Comparison of ENCODE assay signal across 19 mouse cellular contexts in the genomic region with DNA sequence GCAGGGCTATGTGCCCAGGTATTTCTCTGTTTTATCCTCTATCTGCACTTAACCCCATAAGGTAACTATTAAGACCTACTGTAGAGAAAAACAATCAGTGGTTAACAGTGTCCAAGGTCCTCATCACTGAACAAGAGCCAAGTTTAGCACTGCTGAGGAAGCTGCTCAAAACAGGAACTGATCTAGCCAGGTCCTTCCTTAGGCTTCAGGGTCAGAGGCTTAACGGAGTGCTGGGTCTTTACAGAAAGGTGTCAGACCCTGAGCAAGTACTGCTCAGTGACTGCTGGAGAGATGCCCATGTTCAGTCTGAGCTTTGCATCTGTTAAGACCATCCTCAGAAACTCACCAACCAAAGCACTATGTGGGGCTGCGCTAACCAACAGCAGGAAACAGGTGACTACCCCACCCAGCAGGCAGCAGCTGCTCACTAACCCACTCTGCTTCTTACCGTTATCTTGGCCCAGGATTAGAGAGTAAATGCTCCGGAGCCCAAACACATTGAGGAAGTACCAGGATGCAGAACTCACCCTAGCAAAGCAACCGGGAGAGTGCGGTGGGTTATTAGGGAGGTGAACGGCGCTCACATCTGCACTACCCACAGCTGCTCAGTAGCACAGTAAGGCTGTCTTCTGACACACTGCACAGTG. TPM values are rescaled to one million over a fixed set of nuclear protein-coding genes. Genes with fewer than 3 reads are reported as not detected.
A peak's percentile ranks its signal among the peaks of the same experiment; 100 is the strongest.
DNase-seq lines count a peak whose midpoint lies in the region; ATAC-seq lines count a peak whose summit lies in the region.
"Had no signal": no experiment of that assay in that cellular context is flagged by ENCODE, and none has a peak within 500 bp of the region (broad histone marks: within the 10 kb centered on the region; RNA-seq: fewer than 3 reads in every experiment).

No protein-coding gene starts in this region.

- H3K27me3 ChIP-seq in heart, embryonic 14.5 days (ENCODE audit: control insufficient read depth, insufficient read depth, low read length) = no peaks in the 10 kb centered on the region
- no peaks in the 10 kb centered on the region for H3K27me3 ChIP-seq in midbrain, embryonic 15.5 days (replicated peaks)
- H3K27me3 ChIP-seq: forebrain, embryonic 12.5 days; heart, embryonic 13.5 days; limb, embryonic 15.5 days; lung, embryonic 15.5 days had no signal

- no peaks in the 10 kb centered on the region for H3K9me3 ChIP-seq in heart, embryonic 14.5 days (ENCODE audit: control insufficient read depth, low read length)
- no peaks in the 10 kb centered on the region for H3K9me3 ChIP-seq in midbrain, embryonic 15.5 days
- H3K9me3 ChIP-seq: forebrain, embryonic 12.5 days; limb, embryonic 15.5 days; lung, embryonic 15.5 days had no signal

- DNase-seq in heart, adult 11 months = no peak
- peak; percentile 63 for DNase-seq in MEL-GATA-1-ER (ENCODE audit: extremely low read depth, low read depth)
- peak; percentile 51 to 54 for DNase-seq in thymus, postnatal 10 days (ENCODE audit: low spot score in 2 of 2)
- DNase-seq in ovary, postnatal 36 days (ENCODE audit: low spot score) = no peak
- no peak for DNase-seq in kidney, postnatal 14 days
- DNase-seq: adrenal gland, adult 8-10 months; cerebellum, adult 8-10 months; gastrocnemius, postnatal 36 days; kidney, adult 8-10 months; layer of hippocampus, postnatal 36 days; right cerebral cortex, postnatal 25 days had no signal

- H3K36me3 ChIP-seq in heart, embryonic 14.5 days (ENCODE audit: control insufficient read depth, insufficient read depth, low read length) = peaks cover 95% of the 10 kb centered on the region
- peaks cover 69% of the 10 kb centered on the region for H3K36me3 ChIP-seq in midbrain, embryonic 15.5 days (replicated peaks)

- H3K4me3 ChIP-seq in heart, embryonic 14.5 days (ENCODE audit: control insufficient read depth in 1 of 2, insufficient read depth in 1 of 2, low read depth in 1 of 2, low read length in 2 of 2) = no peak overlapping the region
- no peak overlapping the region for H3K4me3 ChIP-seq in midbrain, embryonic 15.5 days
- H3K4me3 ChIP-seq: forebrain, embryonic 12.5 days; heart, embryonic 13.5 days; limb, embryonic 15.5 days; lung, embryonic 15.5 days had no signal

- 90% methylated on average over 8 of the region's 8 CpGs for WGBS in heart, embryonic 14.5 days
- 96% methylated on average over 8 of the region's 8 CpGs for WGBS in midbrain, embryonic 15.5 days

- no peak overlapping the region for H3K4me2 ChIP-seq in heart, embryonic 14.5 days (ENCODE audit: low read length)
- no peak overlapping the region for H3K4me2 ChIP-seq in midbrain, embryonic 15.5 days
- H3K4me2 ChIP-seq: forebrain, embryonic 12.5 days; heart, embryonic 13.5 days; limb, embryonic 15.5 days; lung, embryonic 15.5 days had no signal

- no peak overlapping the region for H3K9ac ChIP-seq in heart, embryonic 14.5 days (ENCODE audit: low read length)
- H3K9ac ChIP-seq in midbrain, embryonic 15.5 days = no peak overlapping the region
- H3K9ac ChIP-seq: forebrain, embryonic 12.5 days; heart, embryonic 13.5 days; limb, embryonic 15.5 days; lung, embryonic 15.5 days had no signal

- no peak overlapping the region for H3K27ac ChIP-seq in heart, embryonic 14.5 days (replicated peaks in 1 of 2; ENCODE audit: control insufficient read depth in 1 of 2, insufficient read depth in 1 of 2, low read depth in 2 of 2, low read length in 2 of 2)
- no peak overlapping the region for H3K27ac ChIP-seq in midbrain, embryonic 15.5 days
- H3K27ac ChIP-seq: forebrain, embryonic 12.5 days; heart, embryonic 13.5 days; limb, embryonic 15.5 days; lung, embryonic 15.5 days; macrophage had no signal

- no peaks in the 10 kb centered on the region for H3K4me1 ChIP-seq in heart, embryonic 14.5 days (ENCODE audit: control insufficient read depth in 2 of 2, insufficient read depth in 2 of 2, low read length in 2 of 2)
- H3K4me1 ChIP-seq in midbrain, embryonic 15.5 days = no peaks in the 10 kb centered on the region
- H3K4me1 ChIP-seq: forebrain, embryonic 12.5 days; heart, embryonic 13.5 days; limb, embryonic 15.5 days; lung, embryonic 15.5 days had no signal

- 0 out of 2 replicates have a peak, but pooled peaks have one; percentile 35 for ATAC-seq in heart, embryonic 14.5 days (ENCODE audit: insufficient number of reproducible peaks, insufficient read depth, low FRiP score, low read depth)
- peak; percentile 75 for ATAC-seq in megakaryocyte progenitor cell, adult 5-6 weeks (replicated peaks; ENCODE audit: poor library complexity)
- no peak for ATAC-seq in midbrain, embryonic 15.5 days (replicated peaks)

RNA-seq across cellular contexts. Expression of a gene that starts 13.9 kb away (rescaled TPM):
- polyA plus RNA-seq in heart, embryonic 14.5 days (2014; fragmentation: Nextera tagmentation; extraction: Ambion mirVana) = 84.6 and 89.2 TPM in 2 replicates
- 60.4 and 64.5 TPM in 2 replicates for total RNA-seq in megakaryocyte progenitor cell, adult 5-6 weeks (2015)
- 31.7 and 34.5 TPM in 2 replicates for total RNA-seq in megakaryocyte progenitor cell, adult 5-6 weeks (2017)
- 104 and 105 TPM in 2 replicates for polyA plus RNA-seq in midbrain, embryonic 15.5 days (2015; fragmentation: Nextera tagmentation; extraction: Ambion mirVana)

RNA-seq across cellular contexts. Expression of a gene that starts 13.9 kb away (rescaled TPM):
- polyA plus RNA-seq in heart, embryonic 14.5 days (2014; fragmentation: Nextera tagmentation; extraction: Ambion mirVana) = 10.1 and 10.6 TPM in 2 replicates
- 24.0 and 24.3 TPM in 2 replicates for total RNA-seq in megakaryocyte progenitor cell, adult 5-6 weeks (2015)
- total RNA-seq in megakaryocyte progenitor cell, adult 5-6 weeks (2017) = 26.6 and 27.4 TPM in 2 replicates
- 2.1 and 2.6 TPM in 2 replicates for polyA plus RNA-seq in midbrain, embryonic 15.5 days (2015; fragmentation: Nextera tagmentation; extraction: Ambion mirVana)

RNA-seq across cellular contexts. Expression of a gene that starts 15.8 kb away (rescaled TPM):
- 0.13 and 0.27 TPM in 2 replicates for polyA plus RNA-seq in heart, embryonic 14.5 days (2014; fragmentation: Nextera tagmentation; extraction: Ambion mirVana)
- not detected in 2 replicates for total RNA-seq in megakaryocyte progenitor cell, adult 5-6 weeks (2015)
- total RNA-seq in megakaryocyte progenitor cell, adult 5-6 weeks (2017) = not detected in 2 replicates
- polyA plus RNA-seq in midbrain, embryonic 15.5 days (2015; fragmentation: Nextera tagmentation; extraction: Ambion mirVana) = 13.1 and 13.5 TPM in 2 replicates
- total RNA-seq: gastrocnemius, postnatal 36 days had no signal
- polyA plus RNA-seq: macrophage had no signal

RNA-seq across cellular contexts. Expression of a gene that starts 34.5 kb away (rescaled TPM):
- 30.7 and 32.6 TPM in 2 replicates for polyA plus RNA-seq in heart, embryonic 14.5 days (2014; fragmentation: Nextera tagmentation; extraction: Ambion mirVana)
- total RNA-seq in megakaryocyte progenitor cell, adult 5-6 weeks (2015) = 5.9 and 6.1 TPM in 2 replicates
- total RNA-seq in megakaryocyte progenitor cell, adult 5-6 weeks (2017) = 4.7 and 6.6 TPM in 2 replicates
- 74.8 and 79.0 TPM in 2 replicates for polyA plus RNA-seq in midbrain, embryonic 15.5 days (2015; fragmentation: Nextera tagmentation; extraction: Ambion mirVana)

RNA-seq across cellular contexts. Expression of a gene that starts 46.3 kb away (rescaled TPM):
- polyA plus RNA-seq in heart, embryonic 14.5 days (2014; fragmentation: Nextera tagmentation; extraction: Ambion mirVana) = 5.6 and 9.5 TPM in 2 replicates
- not detected in 2 replicates for total RNA-seq in megakaryocyte progenitor cell, adult 5-6 weeks (2015)
- not detected in 2 replicates for total RNA-seq in megakaryocyte progenitor cell, adult 5-6 weeks (2017)
- 3.4 and 4.8 TPM in 2 replicates for polyA plus RNA-seq in midbrain, embryonic 15.5 days (2015; fragmentation: Nextera tagmentation; extraction: Ambion mirVana)
- polyA plus RNA-seq: macrophage had no signal

Comparison
In these comparisons a context has a peak if more than half of its experiments do, and no peak if none do; other contexts are left out.
1. DNase-seq: peak in MEL-GATA-1-ER (single experiment) and thymus, postnatal 10 days (2 of 2); none in heart, adult 11 months (single experiment), ovary, postnatal 36 days (single experiment) and kidney, postnatal 14 days (single experiment).
2. RNA of a gene that starts 15.8 kb away (polyA plus RNA-seq): 13.1 to 13.5 TPM in midbrain, embryonic 15.5 days; 0.13 to 0.27 TPM in heart, embryonic 14.5 days; every median in the first group is over 10 times any median in the second.